Comparison of ENCODE assay signal across 11 mouse cellular contexts in genomic region chr12:110252163-110252575, GRCm38 (mm10). TPM values are rescaled to one million over a fixed set of nuclear protein-coding genes. Genes with fewer than 3 reads are reported as not detected.
DNase-seq lines count a peak whose midpoint lies in the region; TF ChIP-seq lines count a peak whose summit lies in the region.
"Had no signal": no experiment of that assay in that cellular context is flagged by ENCODE, and none has a peak within 500 bp of the region (broad histone marks: within the 10 kb centered on the region; RNA-seq: fewer than 3 reads in every experiment).

No protein-coding gene starts in this region.

- no peak for TF ChIP-seq CTCF in gastrocnemius, adult 2 months (IDR thresholded peaks at IDR 0.05)

- no peak overlapping the region for H3K4me3 ChIP-seq in gastrocnemius, adult 2 months

- intact Hi-C loops in left cerebral cortex, postnatal 4 days (cut with DNase I) = no loop called here
- intact Hi-C loops in left cerebral cortex, postnatal 25 days (cut with DNase I) = no loop called here
- intact Hi-C loops in gastrocnemius, adult 2 months (cut with DNase I) = no loop called here

- no peak overlapping the region for H3K27ac ChIP-seq in gastrocnemius, adult 2 months

- DNase-seq in adrenal gland, postnatal 14 days = peak; percentile 18
- no peak for DNase-seq in adrenal gland, adult 18-20 months (ENCODE audit: low spot score in 2 of 2)
- peak; percentile 23 to 30 for DNase-seq in left cerebral cortex, adult 18-20 months (ENCODE audit: low spot score in 2 of 2)
- no peak for DNase-seq in left cerebral cortex, postnatal 4 days
- DNase-seq in R1 (ENCODE audit: low read depth, low spot score) = peak; percentile 31
- DNase-seq in left cerebral cortex, postnatal 25 days (ENCODE audit: low spot score in 2 of 2) = peak; percentile 8 to 37
- no peak for DNase-seq in gastrocnemius, adult 2 months
- DNase-seq in retina, embryonic 14.5 days (ENCODE audit: low spot score) = no peak
- DNase-seq: adrenal gland, adult 2 months; cerebellum, adult 11 months; gastrocnemius, postnatal 25 days had no signal

RNA-seq across cellular contexts. Expression of gene Dio3, which starts 26.7 kb away (rescaled TPM):
- total RNA-seq in adrenal gland, postnatal 14 days (2021) = 1.1 TPM in 2 replicates
- total RNA-seq in adrenal gland, adult 18-20 months (2021) = under 1 TPM; 0.23 to 0.48 TPM
- 1 to 10 TPM; 1.7 to 4.0 TPM for total RNA-seq in left cerebral cortex, adult 18-20 months (2021)
- 1 to 10 TPM; 1.1 to 2.3 TPM for total RNA-seq in left cerebral cortex, postnatal 4 days (2021)
- 1 to 10 TPM; 3.4 to 5.8 TPM for total RNA-seq in left cerebral cortex, postnatal 25 days (2021)
- total RNA-seq in gastrocnemius, adult 2 months (2021) = under 1 TPM in 1 of 2 experiments, not detected in 1; 0.43 TPM

Comparison
In these comparisons a context has a peak if more than half of its experiments do, and no peak if none do; other contexts are left out.
1. DNase-seq: peak in adrenal gland, postnatal 14 days (single experiment), left cerebral cortex, adult 18-20 months (2 of 2), R1 (single experiment) and left cerebral cortex, postnatal 25 days (2 of 2); none in adrenal gland, adult 18-20 months (0 of 2), left cerebral cortex, postnatal 4 days (single experiment), gastrocnemius, adult 2 months (single experiment) and retina, embryonic 14.5 days (single experiment).